Mouse (Mus musculus) MEL (cell line): ENCODE data around the gene Bahcc1. TPM values are rescaled to one million over a fixed set of nuclear protein-coding genes. Genes with fewer than 3 reads are reported as not detected.

Experiments used
- DNase-seq: peaks from one replicate; pipeline ENCODE4 v3.0.0; 2011; ENCODE audit warnings: low read depth, low spot score
- H3K27ac ChIP-seq: 2 replicates; pipeline ENCODE4 v1.5.1; 2012; ENCODE audit warnings: low read depth, mild to moderate bottlenecking, control low read depth, low read length, moderate library complexity; ENCODE audit not compliant: control insufficient read depth
- H3K27me3 ChIP-seq, 2 experiments: fragments of 150-350 bp in 1 of 2; sonication (generic) in 1 of 2; 2 replicates each; pipeline ENCODE4 v1.6.1; 2012; ENCODE audit warnings: low read length in 2 of 2, mild to moderate bottlenecking in 2 of 2, improper control_type of control experiment in 1 of 2, moderate library complexity in 1 of 2; ENCODE audit not compliant: insufficient read depth in 2 of 2, control insufficient read depth in 1 of 2
- H3K36me3 ChIP-seq, 2 experiments: 2 replicates each; pipeline ENCODE4 v1.6.1; 2012 to 2014; ENCODE audit warnings: low read length in 2 of 2, improper control_type of control experiment in 1 of 2, inconsistent platforms in 1 of 2, mild to moderate bottlenecking in 1 of 2; ENCODE audit not compliant: insufficient read depth in 2 of 2, control insufficient read depth in 1 of 2
- H3K4me1 ChIP-seq, 2 experiments: fragments of 150-350 bp in 1 of 2; sonication (generic) in 1 of 2; 2 replicates each; pipeline ENCODE4 v1.6.1; 2012; ENCODE audit warnings: low read length in 2 of 2, improper control_type of control experiment in 1 of 2, mild to moderate bottlenecking in 1 of 2; ENCODE audit not compliant: insufficient read depth in 2 of 2, control insufficient read depth in 1 of 2
- H3K4me3 ChIP-seq, 2 experiments: fragments of 150-350 bp in 1 of 2; sonication (generic) in 1 of 2; 2 replicates each; pipeline ENCODE4 v1.5.1; 2012; ENCODE audit warnings: low read depth in 2 of 2, low read length in 2 of 2, mild to moderate bottlenecking in 2 of 2, moderate library complexity in 2 of 2, control low read depth in 1 of 2, improper control_type of control experiment in 1 of 2; ENCODE audit not compliant: control insufficient read depth in 1 of 2, insufficient read depth in 1 of 2
- H3K79me2 ChIP-seq: 2 replicates; pipeline ENCODE4 v1.6.1; 2012; ENCODE audit warnings: mild to moderate bottlenecking, low read length, moderate library complexity; ENCODE audit not compliant: control insufficient read depth, poor library complexity, insufficient read depth
- H3K9ac ChIP-seq: 2 replicates; pipeline ENCODE4 v1.6.1; 2012; ENCODE audit warnings: low read depth, mild to moderate bottlenecking, control low read depth, low read length, moderate library complexity; ENCODE audit not compliant: control insufficient read depth, poor library complexity, severe bottlenecking
- H3K9me3 ChIP-seq: fragments of 150-350 bp; sonication (generic); replicated peaks from 2 replicates; pipeline ENCODE4 v1.6.1; 2012; ENCODE audit warnings: mild to moderate bottlenecking, low read length, improper control_type of control experiment, moderate library complexity; ENCODE audit not compliant: insufficient read depth
- BHLHE40 ChIP-seq: IDR thresholded peaks from 2 replicates; pipeline ENCODE4 v1.6.1; 2012; ENCODE audit warnings: low read depth, mild to moderate bottlenecking, inconsistent platforms, low read length, improper control_type of control experiment, borderline replicate concordance
- CHD2 ChIP-seq: IDR thresholded peaks from 2 replicates; pipeline ENCODE4 v1.6.1; 2011; ENCODE audit warnings: low read length, improper control_type of control experiment
- CTCF ChIP-seq, 3 experiments: IDR thresholded peaks in 2 of 3; conservative IDR thresholded peaks in 1 of 3; 2 replicates each; pipeline ENCODE4 v1.5.1; 2011 to 2012; ENCODE audit warnings: low read length in 3 of 3, low read depth in 2 of 3, mild to moderate bottlenecking in 2 of 3, improper control_type of control experiment in 1 of 3, inconsistent platforms in 1 of 3, mixed read lengths in 1 of 3, moderate library complexity in 1 of 3; ENCODE audit not compliant: control insufficient read depth in 1 of 3, insufficient read depth in 1 of 3, poor library complexity in 1 of 3, severe bottlenecking in 1 of 3
- ELF1 ChIP-seq: IDR thresholded peaks from 2 replicates; pipeline ENCODE4 v1.6.1; 2014; ENCODE audit warnings: low read depth, mild to moderate bottlenecking, inconsistent platforms, low read length, improper control_type of control experiment, moderate library complexity
- GATA1 ChIP-seq: IDR thresholded peaks from 2 replicates; pipeline ENCODE4 v1.6.1; 2011; ENCODE audit warnings: low read depth, low read length, improper control_type of control experiment
- HCFC1 ChIP-seq: IDR thresholded peaks from 2 replicates; pipeline ENCODE4 v1.6.1; 2012; ENCODE audit warnings: low read depth, mild to moderate bottlenecking, inconsistent platforms, low read length, improper control_type of control experiment, moderate library complexity
- JUND ChIP-seq: IDR thresholded peaks from 2 replicates; pipeline ENCODE4 v1.6.1; 2011; ENCODE audit warnings: low read depth, mild to moderate bottlenecking, improper control_type of control experiment, low read length
- MAX ChIP-seq: IDR thresholded peaks from 2 replicates; pipeline ENCODE4 v1.6.1; 2011; ENCODE audit warnings: low read length, improper control_type of control experiment
- MAZ ChIP-seq: IDR thresholded peaks from 2 replicates; pipeline ENCODE4 v1.6.1; 2012; ENCODE audit warnings: low read depth, mild to moderate bottlenecking, inconsistent platforms, low read length, improper control_type of control experiment
- MXI1 ChIP-seq: IDR thresholded peaks from 2 replicates; pipeline ENCODE4 v1.6.1; 2011; ENCODE audit warnings: mild to moderate bottlenecking, low read depth, low read length, improper control_type of control experiment
- MYB ChIP-seq: IDR thresholded peaks from 2 replicates; pipeline ENCODE4 v1.6.1; 2011; ENCODE audit warnings: mild to moderate bottlenecking, low read depth, low read length, improper control_type of control experiment
- MYC ChIP-seq: IDR thresholded peaks from 2 replicates; pipeline ENCODE4 v1.6.1; 2011; ENCODE audit warnings: low read depth, mild to moderate bottlenecking, low read length, improper control_type of control experiment, moderate library complexity
- POLR2A ChIP-seq, 2 experiments: IDR thresholded peaks; 2 replicates each; pipeline ENCODE4 v1.6.1; 2011 to 2012; ENCODE audit warnings: low read length in 2 of 2, mild to moderate bottlenecking in 2 of 2, control low read depth in 1 of 2, improper control_type of control experiment in 1 of 2, low read depth in 1 of 2, moderate library complexity in 1 of 2; ENCODE audit not compliant: control insufficient read depth in 1 of 2, insufficient read depth in 1 of 2, poor library complexity in 1 of 2
- RAD21 ChIP-seq: IDR thresholded peaks from 2 replicates; pipeline ENCODE4 v1.6.1; 2011; ENCODE audit warnings: mild to moderate bottlenecking, low read depth, low read length, improper control_type of control experiment
- RCOR1 ChIP-seq: IDR thresholded peaks from 2 replicates; pipeline ENCODE4 v1.6.1; 2012; ENCODE audit warnings: low read depth, mild to moderate bottlenecking, inconsistent platforms, low read length, improper control_type of control experiment
- SIN3A ChIP-seq: IDR thresholded peaks from 2 replicates; pipeline ENCODE4 v1.6.1; 2012; ENCODE audit warnings: low read length, improper control_type of control experiment, inconsistent platforms
- SMC3 ChIP-seq: IDR thresholded peaks from 2 replicates; pipeline ENCODE4 v1.6.1; 2011; ENCODE audit warnings: low read depth, low read length, improper control_type of control experiment
- TAL1 ChIP-seq: IDR thresholded peaks from 2 replicates; pipeline ENCODE4 v1.6.1; 2012; ENCODE audit warnings: mild to moderate bottlenecking, inconsistent platforms, low read length, moderate library complexity, mixed read lengths
- TCF12 ChIP-seq: IDR thresholded peaks from 2 replicates; pipeline ENCODE4 v1.6.1; 2014; ENCODE audit warnings: low read depth, mild to moderate bottlenecking, inconsistent platforms, low read length, improper control_type of control experiment, moderate library complexity
- ZC3H11A ChIP-seq: IDR thresholded peaks from 2 replicates; pipeline ENCODE4 v1.6.1; 2012; ENCODE audit warnings: low read depth, mild to moderate bottlenecking, inconsistent platforms, low read length, improper control_type of control experiment
- ZNF384 ChIP-seq: IDR thresholded peaks from 2 replicates; pipeline ENCODE4 v1.6.1; 2012; ENCODE audit warnings: low read depth, mild to moderate bottlenecking, inconsistent platforms, low read length, improper control_type of control experiment
- polyA plus RNA-seq, 2 experiments: library from polyadenylated mRNA; stranded (reverse) in 1 of 2; unstranded in 1 of 2; fragments of >175 nt in 1 of 2; fragments of >200 nt in 1 of 2; gene quantifications; 2 replicates each; pipeline versions ENCODE4 v1.2.1 to v1.2.4; 2012; ENCODE audit warnings: low replicate concordance in 2 of 2, low read depth in 1 of 2; ENCODE audit not compliant: insufficient read length in 2 of 2, insufficient read depth in 1 of 2, missing spikeins in 1 of 2
- total RNA-seq: library from RNA; depleted of rRNA; stranded (reverse); fragments of 300-350 nt; gene quantifications from 2 replicates; pipeline ENCODE4 v1.2.3, GENCODE M21; 2012

Bahcc1 gene
- total and polyA plus RNA-seq, 3 experiments = 0.04 to 0.26 TPM; not detected in 1

DNA sequence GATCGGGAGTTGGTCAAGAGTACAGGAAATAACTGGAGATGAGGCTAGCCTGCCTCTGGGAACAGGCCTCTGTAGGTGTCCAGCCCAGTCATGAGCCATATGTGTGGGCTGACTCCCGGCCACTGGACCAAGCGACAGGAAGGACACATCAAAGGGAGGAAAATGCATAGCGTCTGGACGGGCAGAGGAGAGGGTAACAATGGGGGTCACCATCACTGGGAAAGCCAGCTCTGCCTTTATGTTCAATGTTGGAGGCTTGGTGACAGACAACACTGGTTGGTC lies 74.3 kb downstream of the Bahcc1 start:
- Histone ChIP-seq H3K4me1 (peaks cover 3 to 34% of the 10 kb centered on the region in 2 experiments; a peak in 3 of 4 replicates), H3K9ac (no peak overlapping the region), H3K27me3 (no peaks in the 10 kb centered on the region), H3K27ac (no peak overlapping the region), H3K4me3 (no peak overlapping the region), H3K9me3 (no peaks in the 10 kb centered on the region), H3K36me3 (peaks cover 0 to 18% of the 10 kb centered on the region in 2 experiments; a peak in 2 of 4 replicates), H3K79me2 (no peaks in the 10 kb centered on the region; the same call in 1 of the 2 replicates)
- TF ChIP-seq MYC (no peak), RAD21 (no peak), TCF12 (no peak), CHD2 (no peak), POLR2A (IDR thresholded peaks at IDR 0.05; ENCODE audit: control insufficient read depth in 1 of 2, insufficient read depth in 1 of 2, low read depth in 1 of 2, low read length in 2 of 2, poor library complexity in 1 of 2) (no peak), RCOR1 (no peak), MYB (no peak), BHLHE40 (no peak)
- DNase-seq = no peak

DNA sequence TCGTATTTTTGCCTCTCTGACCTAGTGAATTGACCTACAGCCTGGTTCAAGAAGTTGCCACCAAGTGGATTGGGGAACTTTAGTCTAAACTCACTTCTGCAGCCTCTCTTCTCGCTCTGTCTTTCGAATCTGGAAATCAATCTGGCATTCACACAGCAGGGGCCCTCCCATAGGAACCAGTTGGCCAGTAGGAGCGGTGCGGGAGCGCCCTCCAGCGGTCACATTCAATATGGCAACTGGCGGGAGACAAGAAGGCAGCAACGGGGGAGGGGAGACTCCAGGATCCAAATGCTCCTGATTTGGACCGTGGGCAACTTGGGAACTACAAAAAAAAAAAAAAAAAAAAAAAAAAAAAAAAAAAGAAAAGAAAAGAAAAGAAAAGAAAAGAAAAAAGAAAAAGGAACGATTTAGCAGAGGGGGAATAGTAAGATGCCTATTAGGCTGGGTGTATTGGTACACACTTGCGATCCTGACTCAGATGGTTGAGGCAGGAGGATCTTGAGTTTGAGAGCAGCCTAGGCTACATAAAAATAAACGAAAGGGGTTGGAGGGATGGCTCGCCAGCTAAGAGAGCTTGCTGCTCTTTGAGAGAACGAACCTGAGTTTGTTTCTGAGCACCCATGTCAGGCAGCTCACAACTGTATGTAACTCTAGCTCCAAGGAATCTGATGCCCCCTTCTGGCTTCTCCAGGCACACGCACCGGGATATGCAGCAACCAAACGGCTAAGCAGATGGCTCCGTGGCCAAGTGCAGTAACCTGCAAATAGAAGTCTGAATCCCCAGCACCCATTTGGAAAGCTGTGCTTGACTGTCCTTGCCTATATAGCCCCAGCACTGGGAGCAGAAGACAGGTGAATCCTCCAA lies 75.1 kb downstream of the Bahcc1 start:
- Histone ChIP-seq H3K27me3 (no peaks in the 10 kb centered on the region), H3K79me2 (no peaks in the 10 kb centered on the region; the same call in 1 of the 2 replicates)

More for the DNA sequence above, 75.1 kb downstream of the Bahcc1 start:
- H3K36me3 ChIP-seq = peaks cover 0 to 18% of the 10 kb centered on the region in 2 experiments; a peak in 2 of 4 replicates
- H3K9me3 ChIP-seq = no peaks in the 10 kb centered on the region
- H3K4me3 ChIP-seq = no peak overlapping the region; a peak in 1 of 4 replicates
- peak; percentile 90 for DNase-seq
- no peak overlapping the region for H3K9ac ChIP-seq
- TF ChIP-seq RAD21 (peak; percentile 94), SMC3 (peak; percentile 77), TAL1 (no peak), MAX (no peak), MAZ (peak; percentile 71; the same call in 1 of the 2 replicates), TCF12 (no peak), ELF1 (peak; percentile 52; the same call in 1 of the 2 replicates), MYC (0 out of 2 replicates have a peak, but pooled peaks have one; percentile 10), ZNF384 (peak; percentile 35; the same call in 1 of the 2 replicates), MXI1 (peak; percentile 69), GATA1 (no peak), CTCF (IDR thresholded peaks at IDR 0.05 in 2 of 3, conservative IDR thresholded peaks at IDR 0.05 in 1 of 3; ENCODE audit: control insufficient read depth in 1 of 3, insufficient read depth in 1 of 3, low read depth in 2 of 3, low read length in 3 of 3, poor library complexity in 1 of 3, severe bottlenecking in 1 of 3) (peak; percentile 83 to 100 (median 97)), SIN3A (peak; percentile 86), HCFC1 (peak; percentile 54; the same call in 1 of the 2 replicates), CHD2 (peak; percentile 54), RCOR1 (peak; percentile 91), BHLHE40 (peak; percentile 45), ZC3H11A (peak; percentile 71), JUND (no peak)
- TF ChIP-seq, all 39 proteins: peak for 14
- Histone ChIP-seq H3K4me1 (peaks cover 3 to 34% of the 10 kb centered on the region in 2 experiments; a peak in 3 of 4 replicates), H3K27ac (no peak overlapping the region)
